Mouse (Mus musculus) layer of hippocampus, adult 11-12 months (tissue): ENCODE measurements at regions not wholly inside any gene's neighbourhood (a gene's known extent, or its start where the extent isn't known, plus 50 kb on each side); places are given as distances from the start of the nearest gene placed in this dataset.

Source experiments
- DNase-seq: peaks from one replicate; pipeline ENCODE4 v3.0.0; 2022; ENCODE audit warnings: low spot score

DNA sequence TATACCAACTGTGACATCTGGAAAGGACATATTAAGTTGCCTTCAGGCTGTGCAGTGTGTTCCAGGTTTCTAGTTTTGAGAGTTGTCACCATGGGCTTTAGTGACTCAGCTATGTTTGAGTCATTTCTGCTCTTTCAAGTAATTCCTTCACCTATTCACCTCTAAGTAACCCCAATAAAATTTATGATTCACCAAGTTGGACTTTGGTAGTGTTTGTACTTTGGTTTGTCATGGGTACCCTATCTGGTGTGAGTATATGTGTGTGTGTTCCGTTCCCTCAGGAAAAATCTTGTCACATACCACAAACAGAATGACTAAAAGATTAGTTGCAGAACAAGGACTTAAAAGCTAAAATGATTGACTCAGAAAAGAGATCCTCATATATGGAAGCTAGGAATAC is 76.8 kb upstream of the Crbn start:
- no peak for DNase-seq

DNA sequence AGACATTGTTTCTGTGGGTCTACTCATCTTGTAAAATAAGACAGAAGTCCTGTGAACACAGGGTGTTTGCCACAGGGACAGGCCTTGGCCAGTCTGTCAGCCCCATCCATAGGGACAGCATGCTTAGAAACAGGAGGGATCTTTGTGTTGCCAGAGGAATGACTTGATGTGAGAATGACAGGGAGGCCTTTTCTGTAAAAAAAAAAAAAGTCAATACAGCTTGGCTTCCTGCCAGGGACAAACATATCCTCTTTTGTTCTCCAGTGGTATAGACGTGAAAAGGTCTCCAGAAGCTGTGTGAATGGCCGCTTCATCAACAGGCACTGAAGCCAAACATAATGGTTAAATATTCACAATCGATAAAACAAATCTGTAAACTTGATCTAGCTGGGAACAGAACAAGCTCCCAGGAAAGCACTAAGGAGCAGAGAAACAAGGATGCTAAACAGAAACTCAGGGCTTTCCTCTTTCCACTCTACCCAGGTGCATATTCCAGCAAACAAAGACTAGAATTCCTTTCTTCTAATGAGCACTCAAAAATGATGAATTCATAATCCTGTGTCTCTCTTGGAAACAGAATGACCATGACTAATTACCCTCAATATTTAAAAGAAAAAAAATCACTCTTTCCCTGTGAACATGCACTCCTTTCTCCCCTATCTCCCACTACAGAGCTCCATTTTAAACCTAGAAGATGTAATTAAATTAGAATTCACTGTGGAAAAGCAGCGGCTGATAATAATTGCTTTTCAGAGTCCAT is 92.2 kb upstream of the Crbn start:
- DNase-seq, result no peak

DNA sequence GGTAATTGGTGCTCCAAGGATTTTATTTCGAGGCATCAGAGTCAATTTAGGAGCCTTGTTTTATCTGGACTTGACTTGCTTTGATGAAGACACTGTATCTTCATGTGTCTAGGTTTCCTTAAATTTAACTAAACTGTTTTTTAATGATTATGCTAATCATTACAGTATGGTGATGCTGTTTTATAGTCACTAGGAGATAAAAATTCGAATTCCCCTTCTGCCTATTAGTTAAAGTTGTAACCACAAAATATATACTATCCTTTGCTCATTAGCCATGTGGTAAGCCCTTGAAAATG is 92.7 kb upstream of the Crbn start:
- DNase-seq, result no peak

DNA sequence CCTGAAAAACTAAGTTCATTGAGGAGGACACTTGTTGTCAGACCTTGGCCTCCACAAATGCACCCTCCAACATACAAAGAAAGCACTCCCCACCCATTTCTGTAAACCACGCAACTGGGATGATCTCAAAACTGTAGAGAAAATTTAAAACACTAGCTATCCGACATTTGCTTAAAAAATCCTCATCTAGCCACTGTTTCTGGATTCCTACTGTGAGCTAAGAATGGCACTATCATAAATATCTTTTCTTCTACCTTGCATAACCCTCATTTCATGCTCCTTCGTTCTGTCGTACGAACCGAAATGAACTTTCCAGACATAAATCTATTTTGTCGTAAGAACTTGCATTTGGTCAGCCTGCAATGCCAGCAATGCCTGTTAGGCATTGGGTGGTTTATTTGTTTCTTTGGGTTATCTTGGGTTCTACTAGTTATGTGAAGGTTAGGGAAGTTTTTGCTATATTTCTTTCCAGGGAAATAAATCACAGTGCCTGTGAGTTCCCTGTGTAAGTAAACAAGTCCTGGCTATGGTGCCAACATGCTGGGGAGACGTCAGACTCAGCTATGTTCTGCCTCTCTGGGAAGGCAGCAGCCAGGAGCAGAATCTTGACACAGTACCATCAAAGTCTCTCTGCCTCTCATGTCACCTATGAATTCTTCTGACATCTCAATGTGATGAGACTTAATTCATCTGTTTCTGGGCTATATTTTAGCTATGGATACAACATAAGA is 104.2 kb upstream of the Crbn start:
- no peak for DNase-seq

DNA sequence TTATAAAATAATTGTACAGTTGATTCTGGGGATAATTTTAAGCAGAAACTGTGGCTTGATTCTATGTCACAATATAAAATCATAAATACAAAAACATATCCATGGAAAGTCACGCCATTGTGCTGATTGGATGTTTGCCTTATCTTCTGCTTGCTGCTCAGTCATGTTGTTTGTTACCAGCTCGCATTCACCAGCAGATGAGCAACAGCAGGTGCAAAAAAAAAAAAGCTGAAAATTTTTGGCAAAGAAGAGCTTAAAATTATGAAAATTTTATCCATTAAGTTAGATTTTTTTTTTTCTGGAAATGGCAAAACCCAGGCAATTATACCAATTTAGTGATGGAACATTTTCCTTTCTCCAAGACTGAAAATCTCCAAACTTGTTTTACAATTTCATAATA is 115.2 kb upstream of the Crbn start:
- no peak for DNase-seq

DNA sequence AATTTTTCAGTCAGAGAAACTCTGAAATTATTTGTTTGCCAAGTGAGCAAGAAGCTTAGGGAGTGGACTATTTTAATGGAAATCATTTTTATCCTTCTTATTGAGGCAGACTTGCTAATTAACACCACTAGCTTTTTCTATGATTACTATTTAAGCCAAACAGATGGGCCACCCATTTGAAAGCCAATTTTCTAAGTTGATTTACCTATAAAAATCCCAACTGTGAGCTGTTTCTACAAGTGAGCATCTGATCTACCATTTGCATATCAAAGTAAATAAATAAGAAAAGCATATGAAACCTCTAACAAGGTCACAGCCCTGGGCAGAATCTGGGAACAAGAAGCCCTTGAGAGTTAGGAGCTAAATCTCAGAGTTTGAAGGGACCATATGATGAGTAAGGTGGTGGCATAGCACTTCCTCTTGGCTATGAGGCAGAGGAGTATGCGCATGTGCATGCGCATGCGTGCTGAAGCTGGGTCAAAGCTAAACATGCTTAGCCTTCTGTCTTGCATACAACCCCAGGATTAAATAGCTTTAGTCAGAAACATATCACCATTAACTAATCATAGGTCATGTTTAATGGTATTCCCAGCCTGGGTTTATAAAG is 116.9 kb upstream of the Crbn start:
- no peak for DNase-seq

DNA sequence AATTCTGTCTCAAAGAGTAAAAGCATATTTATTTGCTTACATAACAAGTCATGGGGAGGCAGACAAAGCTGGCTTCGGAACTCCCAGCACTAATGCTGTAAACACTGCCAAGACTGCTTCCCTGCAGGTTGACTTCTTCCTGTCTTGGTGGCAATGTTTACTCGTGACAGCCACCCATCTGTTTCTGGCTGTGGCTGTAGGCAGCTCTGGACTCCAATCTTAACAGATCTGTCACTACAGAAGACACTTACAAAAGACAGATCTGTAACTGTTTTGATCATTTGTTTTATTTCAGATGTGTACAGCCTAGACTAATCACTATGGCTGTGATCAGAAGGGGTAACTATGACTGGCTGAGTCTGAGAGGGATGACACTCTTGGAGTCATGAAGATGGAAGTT is 121.1 kb upstream of the Crbn start:
- no peak for DNase-seq

DNA sequence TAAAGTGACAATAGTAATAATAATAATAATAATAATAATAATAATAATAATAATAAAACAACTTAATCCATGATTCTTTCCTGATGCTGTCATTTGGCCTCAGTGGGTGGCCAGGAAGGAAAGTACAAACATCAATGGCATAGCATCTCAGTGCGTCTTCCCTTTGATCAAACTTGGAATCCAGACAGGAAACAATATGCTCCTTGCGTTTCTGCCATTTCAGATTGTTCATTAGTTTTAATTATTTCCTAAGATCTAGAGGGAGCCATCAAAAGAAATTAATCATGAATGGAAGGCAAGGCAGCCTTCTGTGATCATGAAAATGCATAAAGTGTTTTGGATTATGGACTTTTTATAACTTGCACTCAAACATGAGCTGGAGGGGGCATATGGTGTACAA is 125.6 kb upstream of the Crbn start:
- no peak for DNase-seq

DNA sequence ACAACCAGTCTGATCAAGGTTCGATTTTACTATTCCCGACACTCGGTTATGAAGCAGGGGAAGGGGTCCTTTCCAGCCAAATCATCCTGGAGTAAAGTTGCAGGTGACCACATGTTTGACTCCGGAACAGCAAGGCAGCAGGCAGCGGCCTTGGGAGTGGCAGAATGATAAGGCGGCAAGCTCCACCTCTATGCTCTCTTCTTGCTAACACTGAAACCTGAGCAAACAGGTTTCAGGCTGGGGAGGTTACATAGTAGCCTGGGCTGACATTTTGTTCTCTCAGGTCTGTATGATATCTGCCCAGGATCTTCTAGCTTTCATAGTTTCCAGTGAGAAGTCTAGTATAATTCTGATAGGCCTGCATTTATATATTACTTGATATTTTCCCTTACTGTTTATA is 133.7 kb upstream of the Crbn start:
- DNase-seq, result no peak

DNA sequence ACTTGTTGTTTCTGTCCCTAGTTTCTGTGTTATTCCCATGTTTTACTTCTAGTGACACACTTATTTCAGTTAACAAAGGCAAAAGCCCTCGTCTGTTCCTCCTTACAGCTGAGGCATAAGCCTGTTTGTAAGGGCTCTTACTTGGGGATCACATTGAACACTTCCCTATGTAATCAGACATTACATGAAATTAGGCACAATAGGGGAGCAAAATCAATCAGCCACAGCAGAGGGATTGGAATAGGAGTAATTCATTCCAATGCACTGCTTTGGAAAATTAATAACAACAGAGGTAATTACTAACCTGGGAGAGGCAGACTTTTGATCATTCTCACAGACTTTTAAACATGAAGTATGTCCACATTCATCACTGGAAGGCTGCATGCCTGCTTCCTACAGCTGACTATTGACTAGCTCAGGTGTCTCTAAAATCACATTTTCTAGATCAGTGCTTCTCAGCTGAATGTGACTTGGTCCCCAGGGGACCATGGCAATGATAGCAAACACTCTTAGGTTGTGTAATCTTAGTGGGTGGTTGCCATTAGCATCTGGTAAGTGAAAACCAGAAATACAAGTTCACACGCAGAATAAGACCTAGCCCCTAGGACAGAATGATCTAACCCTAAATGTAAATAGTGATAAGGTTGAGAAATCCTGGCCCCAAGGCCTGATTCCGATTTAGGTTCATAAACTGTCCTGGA is 146.5 kb upstream of the Crbn start:
- DNase-seq, result no peak

DNA sequence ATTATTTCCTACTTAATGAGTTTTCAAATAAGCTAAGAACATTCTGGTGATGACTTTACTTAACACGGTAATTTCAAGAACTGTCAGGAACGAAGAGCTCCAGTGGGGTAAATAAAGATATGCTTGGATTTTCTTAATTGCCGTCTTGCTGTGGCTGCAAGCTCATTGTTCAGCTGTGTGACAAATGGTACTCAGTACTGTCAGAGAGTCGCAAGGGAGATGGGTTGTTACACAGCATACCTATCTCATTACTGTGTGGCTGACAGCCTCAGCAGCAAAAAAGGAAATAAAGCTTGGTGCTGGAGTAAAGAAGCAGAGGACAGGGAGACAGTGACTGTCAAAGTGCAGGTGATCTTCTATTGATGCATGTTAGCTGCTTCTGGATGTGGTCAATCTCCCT is 151.0 kb upstream of the Crbn start:
- DNase-seq, result no peak

DNA sequence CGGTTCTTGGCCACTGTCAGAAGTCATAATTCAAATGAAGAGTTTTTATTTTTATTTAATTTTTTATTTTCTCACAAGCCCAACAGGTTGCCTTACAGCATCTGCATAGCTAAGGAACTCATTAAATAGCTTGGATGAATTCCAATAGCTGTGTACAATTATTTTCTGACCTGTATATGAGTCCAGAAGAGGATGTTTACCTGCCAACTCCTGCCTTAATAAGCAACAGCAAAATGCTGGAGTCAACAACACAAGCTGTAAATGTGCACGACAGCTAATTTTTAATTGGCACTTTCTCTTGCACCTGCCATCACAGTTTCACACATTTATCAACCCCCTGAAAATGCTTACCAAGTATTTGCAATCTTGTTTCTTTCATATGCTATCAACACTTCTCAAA is 161.4 kb upstream of the Crbn start:
- DNase-seq, result no peak

DNA sequence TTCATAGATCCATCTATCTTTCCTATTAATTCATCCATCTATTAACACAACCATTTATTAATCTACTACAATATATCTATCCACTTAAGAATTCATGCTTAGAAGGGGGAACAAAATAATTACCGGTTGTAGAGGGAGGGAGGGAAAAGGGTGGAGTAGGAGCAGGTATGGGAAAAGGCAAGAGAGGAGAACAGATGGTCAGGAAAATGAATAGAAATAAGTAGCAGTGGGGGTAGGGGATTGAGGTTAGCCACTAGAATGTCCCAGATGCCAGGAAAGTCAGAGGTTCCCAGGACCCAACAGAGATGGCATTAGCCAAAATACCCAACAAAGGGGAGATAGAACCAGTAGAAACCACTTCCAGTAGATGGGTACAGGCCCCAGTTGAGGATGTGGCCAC is 164.5 kb upstream of the Crbn start:
- no peak for DNase-seq

DNA sequence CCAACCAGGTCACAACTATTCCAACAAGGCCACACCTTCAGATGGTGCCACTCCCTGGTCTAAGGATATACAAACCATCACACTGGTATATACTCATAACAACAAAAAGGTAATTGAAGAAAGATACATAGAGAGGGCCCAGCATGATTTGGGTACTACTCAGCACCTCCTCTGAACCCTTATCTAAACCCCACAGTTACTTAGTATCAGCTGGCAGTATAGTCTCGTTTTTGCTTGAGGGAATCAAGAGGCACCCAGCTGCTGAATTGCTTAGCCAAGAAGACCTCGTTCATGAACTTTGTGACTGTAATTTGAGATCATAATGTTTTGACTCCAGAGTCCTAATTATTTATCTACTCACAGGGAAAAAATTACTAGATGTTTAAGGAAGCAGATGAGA is 175.6 kb upstream of the Crbn start:
- DNase-seq, result no peak

DNA sequence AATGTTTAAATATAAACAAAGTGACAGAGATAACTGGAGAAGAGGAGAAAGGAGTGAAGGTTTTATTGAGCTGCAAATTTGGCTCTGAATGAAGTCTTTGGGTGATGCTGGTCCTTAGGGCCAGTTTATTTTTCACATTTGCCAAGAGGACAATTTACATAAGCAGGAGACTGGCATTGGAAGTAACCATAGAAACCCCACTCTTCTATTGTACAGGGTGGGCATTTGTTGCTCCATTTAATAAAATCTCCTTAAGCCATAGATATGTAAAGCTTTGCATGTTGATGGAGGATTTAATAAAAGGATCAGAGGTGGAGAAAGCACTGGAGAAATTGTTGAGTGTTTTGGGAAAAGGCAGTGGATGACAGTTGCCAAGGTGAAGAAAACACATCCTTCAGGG is 178.8 kb upstream of the Crbn start:
- no peak for DNase-seq

DNA sequence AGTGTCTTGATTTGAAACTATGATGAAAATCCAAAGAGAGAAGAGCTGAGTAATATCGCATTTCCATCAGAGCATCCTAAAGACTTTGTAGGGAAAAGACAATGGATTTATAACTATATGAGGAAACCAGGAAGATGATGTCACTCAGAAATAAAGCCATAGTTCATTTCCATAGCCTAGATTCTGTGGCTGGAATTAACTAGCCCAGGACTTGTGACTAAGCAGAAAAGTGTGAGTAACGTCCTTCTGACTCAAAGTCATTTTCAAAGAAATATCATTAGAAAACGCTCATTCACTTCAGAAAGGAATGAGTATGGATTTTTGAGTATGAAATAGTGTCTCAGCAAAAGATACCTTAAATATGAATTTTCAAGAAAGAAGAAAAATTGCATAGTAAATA is 179.9 kb upstream of the Crbn start:
- no peak for DNase-seq

DNA sequence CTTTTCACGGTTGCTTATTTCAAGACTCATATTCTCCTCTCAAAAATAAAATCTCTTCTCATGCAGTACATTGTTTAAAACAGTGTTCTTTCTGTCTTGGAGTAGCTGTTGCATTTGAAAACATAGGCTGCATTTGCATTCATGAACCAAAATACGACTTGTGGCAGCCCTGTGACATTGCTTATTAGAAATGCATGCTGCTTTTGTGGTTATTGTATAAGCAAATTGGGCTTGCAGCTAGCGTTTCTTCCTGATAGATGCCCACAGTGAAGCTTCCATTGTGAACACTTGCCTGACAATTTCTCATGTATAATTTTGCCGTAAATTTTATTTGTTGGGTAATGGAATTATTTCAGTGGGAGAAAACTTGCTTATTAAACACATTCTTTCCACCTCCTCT is 180.3 kb upstream of the Crbn start:
- DNase-seq, result no peak

DNA sequence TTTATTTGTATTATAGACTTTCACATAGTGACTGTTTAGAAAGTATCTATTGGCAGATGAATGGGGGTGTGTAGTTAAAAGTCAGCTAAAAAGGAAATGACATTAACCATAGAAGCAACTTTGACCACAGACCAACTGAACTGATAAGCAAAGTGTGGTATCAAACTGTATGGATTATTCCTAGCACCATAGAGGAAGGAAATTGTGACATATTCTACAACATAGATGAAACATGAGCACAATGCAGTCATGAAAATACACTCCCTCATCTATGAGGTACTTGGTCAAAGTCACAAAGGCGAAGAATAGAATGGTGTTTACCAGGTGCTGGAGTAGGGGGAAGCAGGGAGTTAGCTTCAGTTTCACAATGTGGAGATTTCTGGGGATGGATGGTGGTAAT is 181.4 kb upstream of the Crbn start:
- DNase-seq, result no peak

DNA sequence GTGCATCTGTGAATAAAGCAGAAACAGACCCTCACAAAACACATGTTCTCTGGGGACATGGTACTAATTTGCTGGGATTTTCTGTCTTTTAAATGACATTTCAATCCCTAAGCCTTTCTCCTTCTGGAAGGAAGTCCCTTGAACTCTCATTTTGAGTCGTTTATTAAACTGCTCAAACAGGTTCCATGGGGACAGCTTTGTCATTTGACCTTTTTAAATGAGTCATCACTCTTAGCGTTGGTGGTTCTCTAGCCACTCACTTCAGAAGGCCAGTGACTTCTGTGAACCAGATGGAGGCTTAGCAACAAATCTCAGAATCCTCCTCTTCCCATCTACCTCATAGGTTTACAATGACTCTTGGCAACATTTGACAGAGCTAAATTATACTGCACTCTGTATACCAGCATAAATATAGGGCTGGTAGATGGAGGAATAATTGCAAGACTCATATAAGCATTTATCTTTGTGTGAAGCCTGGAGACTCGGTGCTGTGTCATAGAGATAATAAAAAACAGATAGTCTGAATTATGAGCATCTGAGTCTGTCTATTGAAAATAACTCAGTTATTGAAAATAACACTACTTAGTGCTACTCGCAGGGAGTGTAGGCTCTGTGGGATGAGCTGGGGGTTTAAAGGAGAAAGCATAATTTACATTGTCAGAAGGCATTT is 185.4 kb upstream of the Crbn start:
- DNase-seq, result no peak

DNA sequence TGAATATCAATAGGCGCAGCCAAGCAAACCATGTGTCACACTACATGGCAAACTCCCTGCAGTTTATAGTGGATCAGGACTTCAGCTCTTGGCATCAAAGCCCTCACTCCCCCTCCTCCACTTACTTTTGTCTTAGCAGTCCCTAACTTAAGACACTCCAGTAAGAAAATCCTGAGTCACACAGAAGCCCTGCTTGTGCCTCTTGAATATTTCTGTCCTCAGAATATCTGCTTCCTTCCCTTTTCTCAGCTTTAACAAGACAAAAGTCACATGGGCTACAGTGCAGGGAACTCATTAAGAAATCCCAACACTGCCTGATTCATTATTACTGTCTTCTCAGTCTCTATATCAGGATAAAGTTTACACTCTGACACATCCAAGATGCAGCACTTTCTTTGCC is 191.7 kb upstream of the Crbn start:
- DNase-seq, result no peak

DNA sequence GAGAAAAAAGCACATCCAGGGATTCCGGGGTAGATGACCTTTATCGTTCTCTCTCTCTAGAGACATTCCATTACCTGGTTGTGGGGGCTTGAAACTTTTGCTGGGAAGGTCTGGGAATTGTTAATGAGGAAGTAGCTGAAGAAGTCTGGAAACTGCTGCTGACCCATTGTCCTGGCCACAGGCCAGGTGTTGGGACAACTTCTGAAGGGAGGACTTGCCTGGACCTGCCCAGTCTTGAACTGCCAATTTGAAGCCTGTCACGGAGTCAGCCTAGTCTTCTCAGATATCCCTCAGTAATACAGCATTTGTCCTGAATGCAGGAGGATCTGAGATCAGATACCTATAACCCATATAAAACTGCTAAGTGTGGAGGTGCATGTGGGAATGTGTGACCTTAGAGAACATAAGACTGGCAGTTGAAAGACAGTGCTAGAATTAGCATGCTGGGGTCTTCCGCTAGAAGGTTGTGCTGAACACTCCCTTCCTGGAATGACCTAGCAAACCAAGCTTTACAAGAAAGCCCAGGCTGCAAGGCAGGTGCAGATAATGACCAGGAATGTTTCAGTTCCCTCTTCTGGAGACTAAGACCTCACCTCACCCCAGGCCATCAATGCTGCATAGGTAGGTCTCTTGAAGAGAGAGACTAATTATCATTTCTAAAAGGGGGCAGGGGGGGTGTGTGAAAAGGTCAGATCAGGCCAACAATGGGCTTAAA is 204.7 kb upstream of the Crbn start:
- DNase-seq, result no peak

DNA sequence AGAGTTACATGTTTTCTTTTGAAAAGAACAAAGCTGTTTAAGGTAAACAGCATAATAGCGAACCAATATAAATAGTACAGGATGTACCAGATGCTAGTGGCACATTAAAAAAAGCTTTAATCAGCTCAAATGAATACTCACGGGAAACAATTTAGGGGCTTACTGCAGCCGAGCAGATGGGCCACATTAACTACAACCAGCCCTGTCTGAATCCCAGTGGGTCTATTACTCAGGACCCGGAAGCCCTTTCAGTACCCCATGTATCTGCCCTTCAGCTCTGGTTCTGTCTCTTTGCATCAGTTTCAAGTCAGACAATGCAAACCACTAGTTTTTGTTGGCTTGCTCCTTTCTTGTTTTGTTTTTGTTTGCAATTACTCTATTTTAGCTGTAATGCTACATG is 210.9 kb upstream of the Crbn start:
- DNase-seq, result no peak
